Mouse (Mus musculus) CH12.LX (cell line): ENCODE data around the gene Plin3. TPM values are rescaled to one million over a fixed set of nuclear protein-coding genes. Genes with fewer than 3 reads are reported as not detected.

Experiments
- DNase-seq: peaks from one replicate; pipeline ENCODE4 v3.0.0-alpha.2; 2013; ENCODE audit errors: extremely low read depth
- H3K27ac ChIP-seq: 2 replicates; pipeline ENCODE4 v1.5.1; 2012; ENCODE audit warnings: low read depth, mild to moderate bottlenecking, control low read depth, moderate library complexity; ENCODE audit not compliant: insufficient read depth
- H3K27me3 ChIP-seq: replicated peaks from 2 replicates; pipeline ENCODE3; 2012; ENCODE audit warnings: inconsistent platforms
- H3K36me3 ChIP-seq, 2 experiments: replicated peaks in 1 of 2; 2 replicates each; pipeline versions ENCODE3 to v1.6.1; 2012; ENCODE audit warnings: inconsistent platforms in 1 of 2, low read length in 1 of 2, mild to moderate bottlenecking in 1 of 2, mixed read lengths in 1 of 2, moderate library complexity in 1 of 2; ENCODE audit not compliant: control insufficient read depth in 1 of 2, insufficient read depth in 1 of 2
- H3K4me1 ChIP-seq, 2 experiments: 2 replicates each; pipeline ENCODE4 v1.6.1; 2012; ENCODE audit warnings: inconsistent platforms in 1 of 2, moderate library complexity in 1 of 2; ENCODE audit not compliant: insufficient read depth in 2 of 2, control insufficient read depth in 1 of 2
- H3K4me2 ChIP-seq: 2 replicates; pipeline ENCODE4 v1.6.1; 2012; ENCODE audit warnings: low read depth, mild to moderate bottlenecking, control low read depth; ENCODE audit not compliant: poor library complexity, insufficient read depth, severe bottlenecking
- H3K4me3 ChIP-seq, 3 experiments: fragments of 150-350 bp in 1 of 3; sonication (generic) in 1 of 3; replicated peaks in 1 of 3; 2 replicates each; pipeline versions ENCODE3 to v1.5.1; 2011 to 2012; ENCODE audit warnings: low read depth in 2 of 3, low read length in 2 of 3, mild to moderate bottlenecking in 2 of 3, moderate library complexity in 2 of 3, control low read depth in 1 of 3, improper control_type of control experiment in 1 of 3, inconsistent platforms in 1 of 3, mixed read lengths in 1 of 3; ENCODE audit not compliant: poor library complexity in 1 of 3
- H3K79me2 ChIP-seq: replicated peaks from 2 replicates; pipeline ENCODE4 v1.6.1; 2012; ENCODE audit warnings: mild to moderate bottlenecking, moderate library complexity; ENCODE audit not compliant: control insufficient read depth, poor library complexity, insufficient read depth, severe bottlenecking; ENCODE audit errors: extremely low read depth
- H3K9ac ChIP-seq: 2 replicates; pipeline ENCODE4 v1.6.1; 2012; ENCODE audit warnings: low read depth, mild to moderate bottlenecking, control low read depth, moderate library complexity; ENCODE audit not compliant: insufficient read depth
- H3K9me3 ChIP-seq: replicated peaks from 2 replicates; pipeline ENCODE3; 2012; ENCODE audit warnings: low read length, inconsistent platforms, mixed read lengths
- BHLHE40 ChIP-seq: IDR thresholded peaks from 2 replicates; pipeline ENCODE4 v1.6.1; 2011; ENCODE audit warnings: mild to moderate bottlenecking, low read depth, low read length, improper control_type of control experiment
- CHD1 ChIP-seq: IDR thresholded peaks from 2 replicates; pipeline ENCODE4 v1.6.1; 2012; ENCODE audit warnings: low read depth, low read length, improper control_type of control experiment, inconsistent platforms
- CHD2 ChIP-seq: IDR thresholded peaks from 2 replicates; pipeline ENCODE4 v1.6.1; 2011; ENCODE audit warnings: low read length, improper control_type of control experiment
- CTCF ChIP-seq, 2 experiments: IDR thresholded peaks in 1 of 2; conservative IDR thresholded peaks in 1 of 2; 2 replicates each; pipeline ENCODE4 v1.5.1; 2011 to 2012; ENCODE audit warnings: low read depth in 2 of 2, low read length in 2 of 2, improper control_type of control experiment in 1 of 2, inconsistent platforms in 1 of 2, mild to moderate bottlenecking in 1 of 2, moderate library complexity in 1 of 2
- E2F4 ChIP-seq: IDR thresholded peaks from 2 replicates; pipeline ENCODE4 v1.6.1; 2011; ENCODE audit warnings: low read depth, low read length, improper control_type of control experiment; ENCODE audit not compliant: insufficient replicate concordance
- GABPA ChIP-seq: IDR thresholded peaks from 2 replicates; pipeline ENCODE4 v1.6.1; 2012; ENCODE audit warnings: low read depth, low read length, improper control_type of control experiment, inconsistent platforms; ENCODE audit not compliant: insufficient replicate concordance
- IRF4 ChIP-seq: IDR thresholded peaks from 2 replicates; pipeline ENCODE4 v1.6.1; 2014; ENCODE audit warnings: low read depth, mild to moderate bottlenecking, inconsistent platforms, low read length, improper control_type of control experiment
- JUN ChIP-seq: IDR thresholded peaks from 2 replicates; pipeline ENCODE4 v1.6.1; 2011; ENCODE audit warnings: low read depth, mild to moderate bottlenecking, low read length, improper control_type of control experiment, moderate library complexity; ENCODE audit not compliant: insufficient read depth
- KAT2A ChIP-seq: IDR thresholded peaks from 2 replicates; pipeline ENCODE4 v1.6.1; 2012; ENCODE audit warnings: low read length, improper control_type of control experiment, inconsistent platforms; ENCODE audit not compliant: insufficient replicate concordance
- MAX ChIP-seq: IDR thresholded peaks from 2 replicates; pipeline ENCODE4 v1.6.1; 2011; ENCODE audit warnings: low read length, improper control_type of control experiment
- MAZ ChIP-seq: IDR thresholded peaks from 2 replicates; pipeline ENCODE4 v1.6.1; 2012; ENCODE audit warnings: low read depth, mild to moderate bottlenecking, inconsistent platforms, low read length, improper control_type of control experiment, moderate library complexity
- MEF2A ChIP-seq: IDR thresholded peaks from 2 replicates; pipeline ENCODE4 v1.6.1; 2014; ENCODE audit warnings: low read depth, mild to moderate bottlenecking, inconsistent platforms, low read length, improper control_type of control experiment, borderline replicate concordance
- MXI1 ChIP-seq: IDR thresholded peaks from 2 replicates; pipeline ENCODE4 v1.6.1; 2011; ENCODE audit warnings: mild to moderate bottlenecking, low read depth, low read length, improper control_type of control experiment
- NELFE ChIP-seq: IDR thresholded peaks from 2 replicates; pipeline ENCODE4 v1.6.1; 2011; ENCODE audit warnings: low read depth, low read length, improper control_type of control experiment
- NRF1 ChIP-seq: IDR thresholded peaks from 2 replicates; pipeline ENCODE4 v1.6.1; 2014; ENCODE audit warnings: low read depth, mild to moderate bottlenecking, inconsistent platforms, low read length, improper control_type of control experiment, moderate library complexity
- PAX5 ChIP-seq: IDR thresholded peaks from 2 replicates; pipeline ENCODE4 v1.6.1; 2012; ENCODE audit warnings: low read length, inconsistent platforms, mixed read lengths
- POLR2A ChIP-seq: IDR thresholded peaks from 2 replicates; pipeline ENCODE4 v1.6.1; 2011; ENCODE audit warnings: low read depth, mild to moderate bottlenecking, improper control_type of control experiment, low read length
- POLR2AphosphoS2 ChIP-seq: IDR thresholded peaks from 2 replicates; pipeline ENCODE4 v1.6.1; 2011; ENCODE audit warnings: low read depth, low read length, improper control_type of control experiment
- RAD21 ChIP-seq: IDR thresholded peaks from 2 replicates; pipeline ENCODE4 v1.6.1; 2011; ENCODE audit warnings: low read depth, mild to moderate bottlenecking, low read length, improper control_type of control experiment, moderate library complexity
- RCOR1 ChIP-seq: conservative IDR thresholded peaks from 2 replicates; pipeline ENCODE4 v1.6.1; 2012; ENCODE audit warnings: low read depth, mild to moderate bottlenecking, inconsistent platforms, low read length, improper control_type of control experiment
- SIN3A ChIP-seq: IDR thresholded peaks from 2 replicates; pipeline ENCODE4 v1.6.1; 2012; ENCODE audit warnings: low read length, improper control_type of control experiment, inconsistent platforms
- SMC3 ChIP-seq: IDR thresholded peaks from 2 replicates; pipeline ENCODE4 v1.6.1; 2011; ENCODE audit warnings: low read depth, low read length, improper control_type of control experiment
- TCF12 ChIP-seq: IDR thresholded peaks from 2 replicates; pipeline ENCODE4 v1.6.1; 2014; ENCODE audit warnings: low read depth, mild to moderate bottlenecking, inconsistent platforms, low read length, improper control_type of control experiment
- UBTF ChIP-seq: IDR thresholded peaks from 2 replicates; pipeline ENCODE4 v1.6.1; 2012; ENCODE audit warnings: low read depth, mild to moderate bottlenecking, inconsistent platforms, low read length, improper control_type of control experiment, moderate library complexity
- USF2 ChIP-seq: conservative IDR thresholded peaks from 2 replicates; pipeline ENCODE4 v1.6.1; 2011; ENCODE audit warnings: low read depth, low read length, improper control_type of control experiment
- ZKSCAN1 ChIP-seq: IDR thresholded peaks from 2 replicates; pipeline ENCODE4 v1.6.1; 2012; ENCODE audit warnings: low read depth, inconsistent platforms, low read length, improper control_type of control experiment, borderline replicate concordance
- ZMIZ1 ChIP-seq: IDR thresholded peaks from 2 replicates; pipeline ENCODE4 v1.6.1; 2012; ENCODE audit warnings: low read depth, mild to moderate bottlenecking, inconsistent platforms, low read length, improper control_type of control experiment
- dilution Hi-C: fragments of 300-500 bp; cut with MboI; formaldehyde crosslinking; loops from 2 replicates; pipeline ENCODE4 v1.14.3; 2020; ENCODE audit warnings: low sequenced_read_pairs; ENCODE audit not compliant: extremely low pct_unique_long_range_greater_than_20kb, extremely low pct_ligation_motif_present
- in situ Hi-C: fragments of 300-500 bp; cut with MboI; formaldehyde crosslinking; loops from 3 replicates; pipeline ENCODE4 v1.14.3; 2019; ENCODE audit warnings: low sequenced_read_pairs, low pct_ligation_motif_present, low pct_unique_long_range_greater_than_20kb, mixed read lengths
- polyA plus RNA-seq: library from polyadenylated mRNA; unstranded; fragments of >175 nt; gene quantifications from 2 replicates; pipeline ENCODE4 v1.2.1, GENCODE M21; 2012; ENCODE audit warnings: low read depth; ENCODE audit not compliant: insufficient read length
- total RNA-seq, 2 experiments: library from RNA; depleted of rRNA; stranded (reverse); fragments of 300-350 nt in 1 of 2; fragments of >200 nt in 1 of 2; gene quantifications; 2 replicates each; pipeline ENCODE4 v1.2.3; 2012 to 2014

Plin3 gene
- total and polyA plus RNA-seq, 3 experiments: 17.3 to 23.3 (median 18.5) TPM

- no peak for TF ChIP-seq ZMIZ1
- no peak for TF ChIP-seq JUN
- no peak for TF ChIP-seq SMC3
- TF ChIP-seq PAX5: no peak
- no peak for TF ChIP-seq BHLHE40
- TF ChIP-seq MEF2A: no peak
- no peak for TF ChIP-seq TCF12
- no peak for TF ChIP-seq GABPA
- TF ChIP-seq UBTF: no peak
- TF ChIP-seq KAT2A: no peak
- TF ChIP-seq CTCF (conservative IDR thresholded peaks at IDR 0.05 in 1 of 2, IDR thresholded peaks at IDR 0.05 in 1 of 2; ENCODE audit: low read depth in 2 of 2, low read length in 2 of 2): no peak
- TF ChIP-seq IRF4: no peak
- TF ChIP-seq MXI1: no peak
- no peak for TF ChIP-seq SIN3A
- no peak for TF ChIP-seq E2F4
- no peak for TF ChIP-seq USF2
- no peak for TF ChIP-seq NELFE
- no peak for TF ChIP-seq NRF1
- TF ChIP-seq CHD1: no peak
- TF ChIP-seq POLR2AphosphoS2: no peak
- Histone ChIP-seq H3K4me2 (no peak overlapping the region), H3K9ac (no peak overlapping the region), H3K79me2 (no peaks in the 10 kb centered on the region), H3K9me3 (no peaks in the 10 kb centered on the region), H3K27me3 (no peaks in the 10 kb centered on the region), H3K4me1 (peaks cover 26 to 52% of the 10 kb centered on the region in 2 experiments), H3K4me3 (no peak overlapping the region), H3K27ac (no peak overlapping the region), H3K36me3 (peaks cover 49 to 78% of the 10 kb centered on the region in 2 experiments)
- in situ Hi-C loops (no loop called here), dilution Hi-C loops (no loop called here)
- no peak for DNase-seq
Observed at GRCm38 (mm10) chr17:56283316-56283715, 9.4 kb downstream of the Plin3 start.

DNA sequence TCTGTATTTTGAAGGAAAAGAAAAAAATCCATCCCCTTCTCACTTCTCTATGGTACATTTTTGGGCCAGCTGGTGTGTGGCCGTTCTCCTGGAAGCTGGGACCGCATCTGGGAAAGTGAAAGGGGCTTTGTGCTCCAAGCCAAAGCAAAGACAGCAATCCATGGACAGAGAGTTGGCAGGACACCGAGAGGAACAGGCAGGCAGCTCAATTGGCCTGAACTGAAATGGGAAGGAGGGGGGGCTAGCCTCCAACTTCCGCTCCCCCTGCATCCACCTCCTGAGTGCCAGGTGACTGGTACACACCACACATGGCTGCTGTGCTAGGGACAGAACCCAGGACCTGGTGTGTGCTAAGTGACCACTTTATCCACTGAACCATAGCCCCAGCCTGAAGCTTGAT is 9.9 kb downstream of the Plin3 start:
- Histone ChIP-seq H3K27me3 (no peaks in the 10 kb centered on the region), H3K9ac (no peak overlapping the region), H3K36me3 (peaks cover 49 to 81% of the 10 kb centered on the region in 2 experiments), H3K4me2 (no peak overlapping the region), H3K9me3 (no peaks in the 10 kb centered on the region), H3K4me1 (peaks cover 25 to 52% of the 10 kb centered on the region in 2 experiments), H3K79me2 (no peaks in the 10 kb centered on the region), H3K4me3 (no peak overlapping the region), H3K27ac (no peak overlapping the region)
- in situ Hi-C loops (no loop called here), dilution Hi-C loops (no loop called here)
- TF ChIP-seq IRF4 (no peak), MAZ (no peak), ZKSCAN1 (no peak), CHD1 (no peak), NRF1 (no peak), POLR2A (no peak), PAX5 (no peak), POLR2AphosphoS2 (no peak), CHD2 (no peak), RAD21 (no peak), MAX (no peak), RCOR1 (no peak)
- DNase-seq: no peak
